Mouse (Mus musculus) heart, embryonic 14.5 days (tissue): ENCODE results near the gene Rassf2. TPM values are rescaled to one million over a fixed set of nuclear protein-coding genes. Genes with fewer than 3 reads are reported as not detected.

ENCODE experiments used
- polyA plus RNA-seq: library from polyadenylated mRNA; unstranded; fragments of >200 nt; fragmentation: Nextera tagmentation; extraction: Ambion mirVana; gene quantifications from 2 replicates; pipeline ENCODE4 v1.2.1, GENCODE M21; 2014

Rassf2 gene
- polyA plus RNA-seq, 1 experiment from 2014 or later: 10.9 TPM

Other genes starting within 250 kb of the Rassf2 start
- gene Erv3, start 170.5 kb downstream of the Rassf2 start, polyA plus RNA-seq: not detected in 2 replicates
- gene Prnp, start 120.3 kb downstream of the Rassf2 start, polyA plus RNA-seq: 69.1 and 75.7 TPM in 2 replicates
- not detected in 2 replicates for gene Prn, start 120.3 kb downstream of the Rassf2 start, polyA plus RNA-seq
- gene Prnd, start 79.4 kb downstream of the Rassf2 start, polyA plus RNA-seq: 29.7 and 37.8 TPM in 2 replicates
- gene Slc23a2, start 114.8 kb upstream of the Rassf2 start, polyA plus RNA-seq: 10.9 and 12.5 TPM in 2 replicates
- 39.4 and 46.7 TPM in 2 replicates for gene Tmem230, start 217.5 kb upstream of the Rassf2 start, polyA plus RNA-seq
- 162 and 171 TPM in 2 replicates for gene Pcna, start 223.1 kb upstream of the Rassf2 start, polyA plus RNA-seq
- gene Cds2, start 232.9 kb upstream of the Rassf2 start, polyA plus RNA-seq: 16.1 and 21.3 TPM in 2 replicates